Mouse (Mus musculus): ENCODE data around the gene Camk2n1. TPM values are rescaled to one million over a fixed set of nuclear protein-coding genes. Genes with fewer than 3 reads are reported as not detected.

The Camk2n1 gene
- polyA plus RNA-seq, 1 experiment from 2014 or later = 25.8 TPM

Other genes starting within 250 kb of the Camk2n1 start
- 181 and 197 TPM in 2 replicates for gene Hp1bp3, start 238.0 kb upstream of the Camk2n1 start, polyA plus RNA-seq (2014; fragmentation: Nextera tagmentation; extraction: Ambion mirVana)
- gene Sh2d5, start 203.9 kb upstream of the Camk2n1 start, polyA plus RNA-seq (2014; fragmentation: Nextera tagmentation; extraction: Ambion mirVana) = 12.8 and 14.8 TPM in 2 replicates
- gene Kif17, start 203.9 kb upstream of the Camk2n1 start, polyA plus RNA-seq (2014; fragmentation: Nextera tagmentation; extraction: Ambion mirVana) = 3.7 and 4.3 TPM in 2 replicates
- gene Ddost, start 149.6 kb upstream of the Camk2n1 start, polyA plus RNA-seq (2014; fragmentation: Nextera tagmentation; extraction: Ambion mirVana) = 190 and 208 TPM in 2 replicates
- gene Pink1, start 128.0 kb upstream of the Camk2n1 start, polyA plus RNA-seq (2014; fragmentation: Nextera tagmentation; extraction: Ambion mirVana) = 49.0 and 67.6 TPM in 2 replicates
- 7.9 and 8.5 TPM in 2 replicates for gene Cda, start 86.3 kb upstream of the Camk2n1 start, polyA plus RNA-seq (2014; fragmentation: Nextera tagmentation; extraction: Ambion mirVana)
- gene Fam43b, start 57.8 kb upstream of the Camk2n1 start, polyA plus RNA-seq (2014; fragmentation: Nextera tagmentation; extraction: Ambion mirVana) = 5.9 and 9.1 TPM in 2 replicates
- gene Mul1, start 19.6 kb upstream of the Camk2n1 start, polyA plus RNA-seq (2014; fragmentation: Nextera tagmentation; extraction: Ambion mirVana) = 15.3 and 18.6 TPM in 2 replicates
- gene Vwa5b1, start 181.6 kb downstream of the Camk2n1 start, polyA plus RNA-seq (2014; fragmentation: Nextera tagmentation; extraction: Ambion mirVana) = 0.59 and 0.80 TPM in 2 replicates